Mouse (Mus musculus) liver, embryonic 14.5 days (tissue): ENCODE data around the gene Nnmt.

Source experiments
- CTCF ChIP-seq: IDR thresholded peaks from 2 replicates; pipeline ENCODE4 v1.5.1; 2016; ENCODE audit warnings: antibody characterized with exemption, low read depth, control low read depth
- EP300 ChIP-seq: IDR thresholded peaks from 2 replicates; pipeline ENCODE4 v1.6.1; 2016; ENCODE audit warnings: antibody characterized with exemption, low read depth

- TF ChIP-seq CTCF (no peak), EP300 (no peak)
These were observed 12.6 kb upstream of the Nnmt start for GRCm38 (mm10) chr9:48617511-48618010.
